Mouse (Mus musculus) midbrain, embryonic 13.5 days (tissue): ENCODE measurements around the gene Nlrc5. TPM values are rescaled to one million over a fixed set of nuclear protein-coding genes. Genes with fewer than 3 reads are reported as not detected.

Experiments used
- ATAC-seq: fragments of 200-750 bp; cut with Nextera tagmentation; 2 replicates; pipeline ENCODE4 v1.8.0; 2017; ENCODE audit warnings: mild to moderate bottlenecking, moderate TSS enrichment, moderate library complexity
- H3K27ac ChIP-seq: fragments of 300-500 bp; sonication (generic); 2 replicates; pipeline ENCODE4 v1.5.1; 2015; ENCODE audit warnings: inconsistent platforms, mild to moderate bottlenecking, moderate library complexity
- H3K27me3 ChIP-seq: fragments of 300-500 bp; sonication (generic); 2 replicates; pipeline ENCODE4 v1.6.1; 2015; ENCODE audit warnings: mild to moderate bottlenecking, inconsistent platforms
- H3K36me3 ChIP-seq: fragments of 300-500 bp; sonication (generic); 2 replicates; pipeline ENCODE4 v1.6.1; 2015; ENCODE audit warnings: mild to moderate bottlenecking, inconsistent platforms
- H3K4me1 ChIP-seq: fragments of 300-500 bp; sonication (generic); replicated peaks from 2 replicates; pipeline ENCODE4 v1.6.1; 2015; ENCODE audit warnings: inconsistent platforms
- H3K4me2 ChIP-seq: fragments of 300-500 bp; sonication (generic); replicated peaks from 2 replicates; pipeline ENCODE4 v1.6.1; 2015; ENCODE audit warnings: moderate library complexity, mild to moderate bottlenecking, inconsistent platforms
- H3K4me3 ChIP-seq: fragments of 300-500 bp; sonication (generic); replicated peaks from 2 replicates; pipeline ENCODE4 v1.5.1; 2015; ENCODE audit warnings: mild to moderate bottlenecking, inconsistent platforms
- H3K9ac ChIP-seq: fragments of 300-500 bp; sonication (generic); replicated peaks from 2 replicates; pipeline ENCODE4 v1.6.1; 2015; ENCODE audit warnings: mild to moderate bottlenecking, inconsistent platforms
- H3K9me3 ChIP-seq: fragments of 300-500 bp; sonication (generic); 2 replicates; pipeline ENCODE4 v1.6.1; 2016; ENCODE audit warnings: mild to moderate bottlenecking, inconsistent platforms
- WGBS: fragments of 180-500 bp; shearing (Covaris S2); methylation state at CpG from one replicate; pipeline ENCODE4 v1.1.7; 2015; 5-methylcytosine and 5-hydroxymethylcytosine counted together
- polyA plus RNA-seq: library from polyadenylated mRNA; unstranded; fragments of >200 nt; fragmentation: Nextera tagmentation; extraction: Ambion mirVana; gene quantifications from 2 replicates; pipeline ENCODE4 v1.2.1, GENCODE M21; 2015

Nlrc5 gene
- polyA plus RNA-seq, 1 experiment from 2014 or later = 0.27 TPM

GRCm38 (mm10) chr8:94476846-94477245, 42.7 kb downstream of the Nlrc5 start:
- 80% methylated on average over 7 of the region's 7 CpGs for WGBS

GRCm38 (mm10) chr8:94482051-94482450, 47.9 kb downstream of the Nlrc5 start:
- ATAC-seq = no peak
- Histone ChIP-seq H3K36me3 (no peaks in the 10 kb centered on the region), H3K9me3 (no peaks in the 10 kb centered on the region), H3K27ac (no peak overlapping the region), H3K4me1 (no peaks in the 10 kb centered on the region), H3K9ac (no peak overlapping the region), H3K4me3 (no peak overlapping the region), H3K27me3 (no peaks in the 10 kb centered on the region), H3K4me2 (no peak overlapping the region)
- WGBS = 10% methylated on average over 6 of the region's 6 CpGs

More at GRCm38 (mm10) chr8:94476846-94477245, 42.7 kb downstream of the Nlrc5 start:
- Histone ChIP-seq H3K36me3 (no peaks in the 10 kb centered on the region), H3K9me3 (no peaks in the 10 kb centered on the region), H3K4me3 (no peak overlapping the region), H3K27ac (no peak overlapping the region), H3K4me2 (no peak overlapping the region), H3K9ac (no peak overlapping the region), H3K27me3 (no peaks in the 10 kb centered on the region), H3K4me1 (no peaks in the 10 kb centered on the region)
- no peak for ATAC-seq

- Histone ChIP-seq H3K36me3 (no peaks in the 10 kb centered on the region), H3K4me2 (no peak overlapping the region)
Observed at GRCm38 (mm10) chr8:94485288-94485687, 51.1 kb downstream of the Nlrc5 start.

GRCm38 (mm10) chr8:94485882-94486281, 51.7 kb downstream of the Nlrc5 start:
- no peaks in the 10 kb centered on the region for H3K4me1 ChIP-seq
- no peak overlapping the region for H3K4me3 ChIP-seq
- H3K9ac ChIP-seq = no peak overlapping the region
- H3K4me2 ChIP-seq = no peak overlapping the region
- H3K36me3 ChIP-seq = no peaks in the 10 kb centered on the region
- WGBS = 8% methylated on average over 2 of the region's 2 CpGs
- peak; percentile 27; the same call in 1 of the 2 replicates for ATAC-seq
- no peaks in the 10 kb centered on the region for H3K9me3 ChIP-seq
- no peaks in the 10 kb centered on the region for H3K27me3 ChIP-seq
- no peak overlapping the region for H3K27ac ChIP-seq

More at GRCm38 (mm10) chr8:94485288-94485687, 51.1 kb downstream of the Nlrc5 start:
- H3K27me3 ChIP-seq = no peaks in the 10 kb centered on the region
- H3K27ac ChIP-seq = no peak overlapping the region
- H3K4me3 ChIP-seq = no peak overlapping the region
- WGBS = 85% methylated on average over 3 of the region's 3 CpGs
- ATAC-seq = no peak
- H3K9ac ChIP-seq = no peak overlapping the region
- H3K4me1 ChIP-seq = no peaks in the 10 kb centered on the region
- H3K9me3 ChIP-seq = no peaks in the 10 kb centered on the region

DNA sequence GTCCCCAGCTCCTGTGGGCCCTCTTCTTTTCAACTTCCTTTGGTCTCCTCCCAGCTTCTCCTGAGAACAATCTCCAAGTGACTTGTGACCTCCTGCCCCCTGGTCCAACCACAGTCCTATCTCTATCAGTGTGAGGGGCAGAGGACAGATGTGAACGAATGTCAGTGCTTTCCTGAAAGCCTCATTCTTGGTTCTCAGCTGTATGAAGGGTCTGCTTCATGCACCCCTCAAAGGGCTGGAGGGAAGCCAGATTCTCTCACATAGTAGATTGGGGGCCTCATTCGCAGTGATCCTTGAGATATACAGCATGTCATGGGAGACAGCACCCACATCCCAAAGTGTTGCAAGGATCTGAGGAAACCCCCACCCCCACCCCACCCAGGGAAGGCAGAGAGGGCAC, 53.9 kb downstream of the Nlrc5 start:
- H3K4me3 ChIP-seq = no peak overlapping the region
- H3K9me3 ChIP-seq = no peaks in the 10 kb centered on the region
- no peaks in the 10 kb centered on the region for H3K27me3 ChIP-seq
- 87% methylated on average over 2 of the region's 2 CpGs for WGBS
- no peak overlapping the region for H3K27ac ChIP-seq
- H3K9ac ChIP-seq = no peak overlapping the region
- 0 out of 2 replicates have a peak, but pooled peaks cover 7% of the 10 kb centered on the region for H3K4me1 ChIP-seq
- H3K36me3 ChIP-seq = no peaks in the 10 kb centered on the region
- no peak overlapping the region for H3K4me2 ChIP-seq
- ATAC-seq = no peak

GRCm38 (mm10) chr8:94489809-94490483, 55.8 kb downstream of the Nlrc5 start:
- no peak overlapping the region for H3K4me3 ChIP-seq
- H3K27me3 ChIP-seq = no peaks in the 10 kb centered on the region
- no peaks in the 10 kb centered on the region for H3K36me3 ChIP-seq
- no peaks in the 10 kb centered on the region for H3K9me3 ChIP-seq
- no peak overlapping the region for H3K9ac ChIP-seq
- WGBS = 71% methylated on average over 4 of the region's 4 CpGs
- no peak overlapping the region for H3K4me2 ChIP-seq
- ATAC-seq = no peak
- 0 out of 2 replicates have a peak, but pooled peaks cover 7% of the 10 kb centered on the region for H3K4me1 ChIP-seq
- H3K27ac ChIP-seq = no peak overlapping the region

GRCm38 (mm10) chr8:94492021-94492681, 58.0 kb downstream of the Nlrc5 start:
- Histone ChIP-seq H3K4me3 (peak overlapping the region; percentile 30), H3K4me1 (0 out of 2 replicates have a peak, but pooled peaks cover 7% of the 10 kb centered on the region), H3K27me3 (no peaks in the 10 kb centered on the region), H3K9ac (peak overlapping the region; percentile 47), H3K9me3 (no peaks in the 10 kb centered on the region), H3K36me3 (no peaks in the 10 kb centered on the region), H3K4me2 (peak overlapping the region; percentile 59), H3K27ac (no peak overlapping the region)
- WGBS = 5% methylated on average over 15 of the region's 15 CpGs
- ATAC-seq = peak; percentile 90

DNA sequence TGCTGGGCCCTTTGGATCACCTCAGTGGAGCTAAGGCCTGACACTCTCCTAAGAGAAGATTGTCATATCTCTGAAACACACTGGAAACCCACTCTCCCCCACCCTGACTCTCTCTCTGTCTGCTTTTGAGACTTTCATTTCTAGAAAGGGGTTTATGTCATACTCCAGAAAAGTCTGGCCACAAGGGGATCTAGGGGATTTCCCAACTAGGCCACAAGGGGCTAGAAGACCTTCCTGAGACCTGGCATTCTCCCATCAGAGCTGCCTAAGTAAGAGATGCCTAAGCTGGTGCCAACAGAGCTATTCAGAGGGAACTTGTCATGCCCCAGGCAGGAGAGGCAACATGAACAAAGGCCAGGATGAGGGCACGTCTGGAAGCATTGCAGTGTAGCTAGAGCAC, 59.1 kb downstream of the Nlrc5 start:
- WGBS = 32% methylated on average over 1 of the region's 1 CpGs
- H3K4me1 ChIP-seq = 0 out of 2 replicates have a peak, but pooled peaks cover 7% of the 10 kb centered on the region
- no peak overlapping the region for H3K9ac ChIP-seq
- no peaks in the 10 kb centered on the region for H3K9me3 ChIP-seq
- ATAC-seq = no peak
- H3K36me3 ChIP-seq = no peaks in the 10 kb centered on the region
- H3K4me2 ChIP-seq = no peak overlapping the region
- H3K27ac ChIP-seq = no peak overlapping the region
- H3K4me3 ChIP-seq = no peak overlapping the region
- H3K27me3 ChIP-seq = no peaks in the 10 kb centered on the region

DNA sequence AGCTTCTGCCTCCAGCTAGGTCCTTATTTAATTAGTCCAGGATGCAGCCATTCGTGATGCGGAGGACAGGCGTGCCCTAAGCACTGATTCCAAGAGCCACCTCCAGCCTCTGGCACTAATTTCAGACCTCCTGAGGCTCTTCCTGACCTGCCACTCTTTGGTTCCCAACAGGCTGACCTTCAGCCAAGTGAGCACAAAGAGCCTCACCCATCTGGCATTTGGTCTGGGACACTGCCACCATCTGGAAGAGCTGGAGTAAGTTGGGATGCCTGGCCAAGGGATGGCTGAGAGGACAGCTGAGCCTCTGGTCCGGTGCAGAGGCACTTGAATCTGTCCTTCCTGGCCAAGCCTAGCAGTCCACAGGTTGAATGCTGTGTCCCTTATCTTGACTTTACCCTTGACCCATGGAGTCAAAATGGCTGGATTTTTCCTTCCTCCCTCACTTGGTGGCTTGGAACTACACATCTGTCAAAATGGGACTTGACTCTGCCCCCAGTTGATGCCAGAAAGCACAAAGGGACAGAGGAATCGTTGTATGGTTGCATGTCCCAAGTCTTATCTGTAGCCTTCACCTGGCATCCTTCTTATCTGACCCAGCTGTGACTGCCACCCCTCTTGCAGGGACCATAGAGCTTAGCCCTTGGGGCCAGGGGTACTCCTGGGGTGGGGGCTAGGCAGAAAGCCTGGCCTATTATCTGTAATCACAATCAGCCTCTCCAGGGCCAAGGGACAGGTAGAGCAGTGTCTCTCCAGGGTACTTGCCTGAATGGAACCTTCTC, 81.5 kb downstream of the Nlrc5 start:
- H3K27ac ChIP-seq = no peak overlapping the region
- no peak overlapping the region for H3K4me3 ChIP-seq
- no peak overlapping the region for H3K4me2 ChIP-seq
- H3K27me3 ChIP-seq = no peaks in the 10 kb centered on the region
- WGBS = 56% methylated on average over 5 of the region's 5 CpGs
- no peak overlapping the region for H3K9ac ChIP-seq
- ATAC-seq = no peak
- no peaks in the 10 kb centered on the region for H3K4me1 ChIP-seq
- H3K36me3 ChIP-seq = no peaks in the 10 kb centered on the region
- no peaks in the 10 kb centered on the region for H3K9me3 ChIP-seq

GRCm38 (mm10) chr8:94516209-94516593, 82.0 kb downstream of the Nlrc5 start:
- Histone ChIP-seq H3K27ac (no peak overlapping the region), H3K4me3 (no peak overlapping the region), H3K9me3 (no peaks in the 10 kb centered on the region), H3K9ac (no peak overlapping the region), H3K36me3 (no peaks in the 10 kb centered on the region), H3K4me1 (no peaks in the 10 kb centered on the region), H3K27me3 (no peaks in the 10 kb centered on the region), H3K4me2 (no peak overlapping the region)
- WGBS = 31% methylated on average over 1 of the region's 1 CpGs
- no peak for ATAC-seq

DNA sequence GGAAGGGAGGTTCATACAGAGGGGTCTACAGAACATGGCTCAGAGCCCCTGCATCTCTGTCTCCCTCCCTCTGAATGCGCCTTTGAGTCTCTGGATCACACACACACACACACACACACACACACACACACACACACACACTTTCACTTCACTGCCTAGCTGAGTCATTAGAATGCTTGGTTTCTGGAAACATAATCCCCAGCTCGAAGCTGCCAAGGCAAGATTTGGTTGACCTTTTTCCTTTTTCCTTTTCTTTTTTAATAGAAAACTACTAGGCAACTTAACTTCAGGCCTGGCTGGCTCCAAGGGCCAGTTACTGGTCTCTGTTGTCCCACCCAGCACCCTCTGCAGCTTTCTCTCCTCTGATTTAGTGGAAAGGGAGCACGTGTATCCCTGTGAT, 82.6 kb downstream of the Nlrc5 start:
- no peaks in the 10 kb centered on the region for H3K27me3 ChIP-seq
- no peaks in the 10 kb centered on the region for H3K9me3 ChIP-seq
- no peaks in the 10 kb centered on the region for H3K36me3 ChIP-seq
- H3K4me2 ChIP-seq = no peak overlapping the region
- 48% methylated on average over 3 of the region's 3 CpGs for WGBS
- ATAC-seq = no peak
- no peaks in the 10 kb centered on the region for H3K4me1 ChIP-seq
- H3K4me3 ChIP-seq = no peak overlapping the region
- H3K9ac ChIP-seq = no peak overlapping the region
- H3K27ac ChIP-seq = no peak overlapping the region

DNA sequence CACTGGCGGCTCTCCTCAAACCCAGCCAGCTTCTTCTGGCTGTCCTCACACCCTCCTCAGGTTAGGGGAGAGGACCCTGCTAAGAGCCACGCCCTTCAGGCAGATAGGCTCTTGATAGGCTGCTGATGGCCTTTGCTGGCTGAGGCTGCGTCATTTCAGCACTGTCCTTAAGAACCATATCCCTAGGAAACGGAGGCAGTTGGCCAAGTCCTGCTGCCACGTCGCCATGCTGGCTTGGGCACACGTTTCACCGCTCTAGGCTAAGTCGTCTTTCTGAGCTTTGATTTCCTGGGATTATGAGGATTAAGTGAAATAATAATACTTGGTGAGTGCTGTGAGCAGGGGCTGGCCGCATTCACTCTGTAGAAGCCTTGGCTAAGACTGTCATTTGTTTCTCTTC, 84.2 kb downstream of the Nlrc5 start:
- no peak overlapping the region for H3K4me2 ChIP-seq
- H3K27me3 ChIP-seq = no peaks in the 10 kb centered on the region
- no peak for ATAC-seq
- H3K9ac ChIP-seq = no peak overlapping the region
- H3K4me1 ChIP-seq = no peaks in the 10 kb centered on the region
- H3K4me3 ChIP-seq = no peak overlapping the region
- no peak overlapping the region for H3K27ac ChIP-seq
- H3K36me3 ChIP-seq = no peaks in the 10 kb centered on the region
- WGBS = 73% methylated on average over 10 of the region's 10 CpGs
- no peaks in the 10 kb centered on the region for H3K9me3 ChIP-seq
